Mouse (Mus musculus) embryonic stem cell, embryonic (primary cell): ENCODE data around the gene Hoxb13.

Experiments
- CTCF ChIA-PET, 4 experiments: fragments of 300-600 bp in 2 of 4; fragments of 350-600 bp in 2 of 4; sonication (Branson Sonifier 250); formaldehyde crosslinking; loops; one replicate each; lab custom pipeline; 2022; ENCODE audit warnings: inconsistent platforms in 2 of 4; lab: Charles Lee
- POLR2A ChIA-PET, 4 experiments: fragments of 300-600 bp in 2 of 4; fragments of 350-600 bp in 2 of 4; sonication (Branson Sonifier 250); formaldehyde crosslinking; loops; one replicate each; lab custom pipeline; 2022; ENCODE audit warnings: antibody characterized with exemption in 4 of 4, inconsistent platforms in 1 of 4; lab: Charles Lee

Gene Hoxb13

GRCm38 (mm10) chr11:96193521-96194400, at the start of gene Hoxb13:
TSS of gene Hoxb13 (plus strand) at chr11:96194316.
- ChIA-PET CTCF (interaction anchor here (0.6 to 1.7 kb wide), 9 partner anchors 30 to 221 kb away, joined by 3 to 7 read pairs (median 4); partner anchors contain the start of gene Ttll6 (in 1 of the 4)), POLR2A (interaction anchor here in 3 of 4 experiments (0.6 to 1.9 kb wide), 10 partner anchors 10 to 593 kb away, joined by 3 to 7 read pairs (median 4); no protein-coding TSS in a partner anchor)

GRCm38 (mm10) chr11:96145622-96146270, 48.4 kb upstream of the Hoxb13 start:
- POLR2A ChIA-PET, result interaction anchor here (0.5 to 1.5 kb wide), 21 partner anchors 10 to 211 kb away, joined by 3 to 4 read pairs (median 3); partner anchors contain the start of genes Calcoco2 (in 1 of the 4), Hoxb13 (in 1 of the 4), Snf8 (in 1 of the 4) and Ttll6 (in 1 of the 4)
- CTCF ChIA-PET, result interaction anchor here (0.5 to 2.1 kb wide), 48 partner anchors 9 to 813 kb away, joined by 3 to 19 read pairs (median 4); partner anchors contain the start of genes Atp5g1 (in 1 of the 4) and Hoxb13 (in 1 of the 4)

GRCm38 (mm10) chr11:96147471-96147870, 46.6 kb upstream of the Hoxb13 start:
- CTCF ChIA-PET, result interaction anchor here in 3 of 4 experiments (0.7 to 2.1 kb wide), 4 partner anchors 14 to 93 kb away, joined by 4 to 8 read pairs (median 6); no protein-coding TSS in a partner anchor
- POLR2A ChIA-PET, result interaction anchor here in 2 of 4 experiments (0.6 to 1.0 kb wide), 3 partner anchors 28 to 370 kb away, joined by 3 read pairs; no protein-coding TSS in a partner anchor

- POLR2A ChIA-PET, result no interaction called here
- CTCF ChIA-PET, result interaction anchor here in 2 of 4 experiments (0.6 to 1.1 kb wide), 2 partner anchors 26 to 388 kb away, joined by 3 to 4 read pairs; no protein-coding TSS in a partner anchor
Observed at GRCm38 (mm10) chr11:96164769-96165168, 29.3 kb upstream of the Hoxb13 start.

GRCm38 (mm10) chr11:96168125-96168524, 26.0 kb upstream of the Hoxb13 start:
- POLR2A ChIA-PET, result interaction anchor here in 3 of 4 experiments (0.7 to 1.8 kb wide), 10 partner anchors 10 to 636 kb away, joined by 3 to 12 read pairs (median 3); no protein-coding TSS in a partner anchor
- CTCF ChIA-PET, result interaction anchor here (0.6 to 1.6 kb wide), 7 partner anchors 11 to 417 kb away, joined by 3 to 7 read pairs (median 5); no protein-coding TSS in a partner anchor

GRCm38 (mm10) chr11:96169016-96169415, 25.1 kb upstream of the Hoxb13 start:
- CTCF ChIA-PET, result interaction anchor here in 3 of 4 experiments (0.7 to 1.5 kb wide), 4 partner anchors 12 to 71 kb away, joined by 3 to 7 read pairs (median 4); no protein-coding TSS in a partner anchor
- POLR2A ChIA-PET, result interaction anchor here in 3 of 4 experiments (0.6 to 1.8 kb wide), 7 partner anchors 9 to 85 kb away, joined by 3 to 8 read pairs (median 3); no protein-coding TSS in a partner anchor

GRCm38 (mm10) chr11:96170711-96171379, 23.3 kb upstream of the Hoxb13 start:
- POLR2A ChIA-PET, result interaction anchor here in 1 of 4 experiments (0.6 kb wide), 1 partner anchor 915 kb away, joined by 3 read pairs; no protein-coding TSS in a partner anchor
- CTCF ChIA-PET, result interaction anchor here in 3 of 4 experiments (0.6 to 1.0 kb wide), 5 partner anchors 25 to 449 kb away, joined by 3 to 4 read pairs (median 3); no protein-coding TSS in a partner anchor

GRCm38 (mm10) chr11:96171601-96172000, 22.5 kb upstream of the Hoxb13 start:
- CTCF ChIA-PET, result interaction anchor here in 3 of 4 experiments (0.5 to 1.0 kb wide), 3 partner anchors 26 to 52 kb away, joined by 3 to 4 read pairs (median 3); no protein-coding TSS in a partner anchor
- POLR2A ChIA-PET, result no interaction called here

- CTCF ChIA-PET, result no interaction called here
- POLR2A ChIA-PET, result interaction anchor here in 2 of 4 experiments (0.7 to 1.1 kb wide), 2 partner anchors 16 to 37 kb away, joined by 3 to 4 read pairs; no protein-coding TSS in a partner anchor
Observed at GRCm38 (mm10) chr11:96172511-96173287, 21.4 kb upstream of the Hoxb13 start.

- ChIA-PET POLR2A (interaction anchor here in 3 of 4 experiments (0.5 to 1.1 kb wide), 5 partner anchors 16 to 56 kb away, joined by 3 to 5 read pairs (median 4); no protein-coding TSS in a partner anchor), CTCF (interaction anchor here in 1 of 4 experiments (1.2 kb wide), 1 partner anchor 12 kb away, joined by 3 read pairs; no protein-coding TSS in a partner anchor)
Observed at GRCm38 (mm10) chr11:96173288-96173840, 20.8 kb upstream of the Hoxb13 start.

GRCm38 (mm10) chr11:96174881-96175280, 19.2 kb upstream of the Hoxb13 start:
- CTCF ChIA-PET, result interaction anchor here in 1 of 4 experiments (0.6 kb wide), 1 partner anchor 57 kb away, joined by 16 read pairs; no protein-coding TSS in a partner anchor
- POLR2A ChIA-PET, result interaction anchor here in 1 of 4 experiments (1.1 kb wide), 1 partner anchor 14 kb away, joined by 4 read pairs; no protein-coding TSS in a partner anchor

- ChIA-PET CTCF (no interaction called here), POLR2A (interaction anchor here in 2 of 4 experiments (0.6 to 1.0 kb wide), 3 partner anchors 11 to 88 kb away, joined by 3 to 5 read pairs (median 3); no protein-coding TSS in a partner anchor)
Observed at GRCm38 (mm10) chr11:96175511-96175910, 18.6 kb upstream of the Hoxb13 start.

GRCm38 (mm10) chr11:96175951-96176530, 18.1 kb upstream of the Hoxb13 start:
- ChIA-PET POLR2A (interaction anchor here in 2 of 4 experiments (0.6 to 1.0 kb wide), 3 partner anchors 10 to 88 kb away, joined by 3 to 5 read pairs (median 3); no protein-coding TSS in a partner anchor), CTCF (interaction anchor here in 1 of 4 experiments (0.6 kb wide), 1 partner anchor 45 kb away, joined by 4 read pairs; no protein-coding TSS in a partner anchor)

- POLR2A ChIA-PET, result interaction anchor here in 1 of 4 experiments (1.1 kb wide), 1 partner anchor 14 kb away, joined by 3 read pairs; no protein-coding TSS in a partner anchor
- CTCF ChIA-PET, result interaction anchor here in 2 of 4 experiments (0.6 to 0.9 kb wide), 2 partner anchors 85 to 1533 kb away, joined by 3 read pairs; no protein-coding TSS in a partner anchor
Observed at GRCm38 (mm10) chr11:96176841-96177240, 17.3 kb upstream of the Hoxb13 start.

- CTCF ChIA-PET, result interaction anchor here in 2 of 4 experiments (0.5 to 0.9 kb wide), 3 partner anchors 84 to 1532 kb away, joined by 3 read pairs; no protein-coding TSS in a partner anchor
- POLR2A ChIA-PET, result interaction anchor here in 1 of 4 experiments (0.6 to 1.1 kb wide), 3 partner anchors 9 to 537 kb away, joined by 3 read pairs; no protein-coding TSS in a partner anchor
Observed at GRCm38 (mm10) chr11:96177546-96178174, 16.5 kb upstream of the Hoxb13 start.
